Mouse (Mus musculus): ENCODE data around the gene Car11.

DNA sequence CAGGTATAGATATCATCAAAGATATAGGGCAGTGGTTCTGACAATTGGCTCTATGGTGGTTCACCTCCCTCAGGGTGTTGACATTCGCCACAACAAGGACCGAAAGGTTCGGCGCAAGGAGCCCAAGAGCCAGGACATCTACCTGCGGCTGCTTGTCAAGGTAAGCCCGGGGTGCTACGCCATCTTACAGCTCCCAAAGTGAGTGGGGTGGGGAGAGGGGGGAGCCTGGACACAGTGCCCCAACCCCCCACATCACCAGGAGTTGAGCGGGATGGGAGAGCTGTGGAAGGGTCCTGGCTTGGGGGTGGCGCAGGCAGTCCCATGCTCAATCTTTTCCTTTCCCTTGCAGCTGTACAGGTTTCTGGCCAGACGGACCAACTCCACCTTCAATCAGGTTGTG lies 19.5 kb downstream of the Car11 start:
- TF ChIP-seq CTCF (IDR thresholded peaks at IDR 0.05; ENCODE audit: low read depth) (no peak), EP300 (IDR thresholded peaks at IDR 0.05; ENCODE audit: low read depth) (no peak)

Measured in heart, postnatal 0 days (tissue).